Mouse (Mus musculus): ENCODE results near the gene P4ha2.

GRCm38 (mm10) chr11:54058056-54058617 is 41.8 kb upstream of the P4ha2 start:
- TF ChIP-seq CTCF (conservative IDR thresholded peaks at IDR 0.05; ENCODE audit: insufficient read depth, insufficient read length, low read depth, low read length), result no peak
- TF ChIP-seq POLR2A (IDR thresholded peaks at IDR 0.05; ENCODE audit: low read depth, low read length), result no peak
